Mouse (Mus musculus) adrenal gland, adult 18-20 months (tissue): ENCODE results near the gene Nsun2. TPM values are rescaled to one million over a fixed set of nuclear protein-coding genes. Genes with fewer than 3 reads are reported as not detected.
A peak's percentile ranks its signal among the peaks of the same experiment; 100 is the strongest.

Source experiments
- DNase-seq, 2 experiments: peaks; one replicate each; pipeline ENCODE4 v3.0.0; 2021 to 2022; ENCODE audit warnings: low spot score in 2 of 2
- long read RNA-seq, 2 experiments: library from polyadenylated mRNA; stranded (forward); transcript quantifications; one replicate each; pipeline ENCODE4 v2.0.0; 2021
- total RNA-seq, 2 experiments: library from RNA; stranded (reverse); gene quantifications; 1 replicate in 1 of 2; 2 replicates in 1 of 2; pipeline ENCODE4 v1.2.3; 2021

The Nsun2 gene
- total RNA-seq = 10 to 100 TPM; 77.3 to 85.7 TPM
- long read RNA-seq, experiment 1, full-length matches to known transcripts = 115 of 130 reads
- long read RNA-seq, experiment 1, partial matches to known transcripts = 4 of 130 reads
- long read RNA-seq, experiment 1, other reads (novel, unspliced or antisense) = 11 of 130 reads
- long read RNA-seq, experiment 2, full-length matches to known transcripts = 227 of 265 reads
- long read RNA-seq, experiment 2, partial matches to known transcripts = 31 of 265 reads
- long read RNA-seq, experiment 2, other reads (novel, unspliced or antisense) = 7 of 265 reads

GRCm38 (mm10) chr13:69533405-69534333 lies at the start of gene Nsun2:
Nsun2 (plus strand) TSS chr13:69533746.
- DNase-seq = peak; percentile 58 to 69

- no peak for DNase-seq
Measured at GRCm38 (mm10) chr13:69485326-69485725, 48.2 kb upstream of the Nsun2 start.

DNA sequence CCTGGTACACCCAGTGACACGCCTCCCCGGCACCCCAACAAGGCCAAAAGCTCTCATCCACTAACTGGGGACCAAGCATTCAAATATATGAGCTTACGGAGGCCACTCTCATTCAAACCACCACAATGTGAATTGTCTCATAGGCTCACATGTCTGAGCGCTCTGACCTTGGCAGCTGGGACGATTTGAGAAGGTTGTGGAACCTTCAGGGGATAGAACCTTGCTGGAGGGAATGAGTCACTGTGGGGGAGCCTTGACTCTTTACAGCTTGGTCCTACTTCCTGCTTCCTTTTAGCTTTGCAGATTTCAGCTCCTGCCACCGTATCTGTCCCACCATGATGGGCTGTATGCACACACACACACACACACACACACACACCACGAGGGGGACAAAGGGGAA lies 47.7 kb upstream of the Nsun2 start:
- DNase-seq = no peak

GRCm38 (mm10) chr13:69487108-69487507 lies 46.4 kb upstream of the Nsun2 start:
- peak in 1 of 2 experiments; percentile 9 for DNase-seq

- peak in 1 of 2 experiments; percentile 20 for DNase-seq
Measured at GRCm38 (mm10) chr13:69487611-69488275, 45.8 kb upstream of the Nsun2 start.

DNA sequence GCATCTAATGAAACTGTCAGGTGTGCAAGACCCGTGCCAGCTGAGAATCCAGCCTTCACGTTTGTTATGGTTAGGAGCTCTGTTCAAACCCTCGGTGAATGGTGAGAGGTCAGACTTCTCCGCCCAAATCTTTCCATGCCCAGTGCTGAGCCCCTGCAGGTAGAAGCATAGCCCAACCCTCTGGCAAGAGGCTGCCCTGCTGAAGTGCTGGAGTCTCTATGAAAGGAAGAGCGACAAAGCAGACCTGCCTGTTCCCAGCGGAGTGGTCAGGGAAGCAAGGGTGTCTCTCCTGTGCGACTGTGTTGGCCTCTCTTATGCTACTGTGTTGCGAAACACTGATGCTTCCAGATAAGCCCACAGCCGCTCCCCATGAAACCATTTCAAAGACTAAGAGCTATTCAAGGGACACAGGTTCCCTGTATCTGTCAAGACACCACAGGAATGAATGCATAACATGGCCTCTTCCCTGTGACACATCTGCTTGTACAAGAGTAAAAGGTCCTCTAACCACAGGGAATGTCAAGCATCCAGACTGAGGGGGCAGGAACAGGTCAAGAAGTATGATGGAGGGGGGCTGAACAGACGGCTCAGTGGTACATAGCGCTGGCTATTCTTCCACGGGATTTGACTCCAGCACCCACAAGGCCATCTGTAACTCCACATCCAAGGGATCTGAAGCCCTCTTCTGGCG lies 44.8 kb upstream of the Nsun2 start:
- peak in 1 of 2 experiments; percentile 13 for DNase-seq

DNA sequence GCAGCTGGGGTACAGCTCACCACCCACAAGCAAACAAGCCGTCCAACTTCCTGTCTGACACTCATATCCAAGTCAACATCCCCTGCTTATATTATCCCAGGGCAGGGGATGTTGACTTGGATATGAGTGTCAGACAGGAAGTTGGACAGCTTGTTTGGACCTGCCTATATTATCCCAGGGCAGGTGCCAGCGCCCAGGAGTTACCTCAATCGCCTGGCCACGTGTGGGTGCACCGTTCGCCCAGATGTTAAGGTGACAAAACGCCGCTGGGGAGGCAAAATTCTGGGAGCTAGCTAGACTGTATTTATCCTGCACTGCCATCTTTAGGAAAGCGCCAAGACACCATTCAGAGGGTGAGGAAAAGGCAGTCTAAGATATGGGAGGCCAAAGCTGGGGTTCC lies 43.8 kb upstream of the Nsun2 start:
- no peak for DNase-seq

GRCm38 (mm10) chr13:69492876-69493463 lies 40.6 kb upstream of the Nsun2 start:
- DNase-seq = peak in 1 of 2 experiments; percentile 55

GRCm38 (mm10) chr13:69498276-69498675 lies 35.3 kb upstream of the Nsun2 start:
- DNase-seq = no peak

DNA sequence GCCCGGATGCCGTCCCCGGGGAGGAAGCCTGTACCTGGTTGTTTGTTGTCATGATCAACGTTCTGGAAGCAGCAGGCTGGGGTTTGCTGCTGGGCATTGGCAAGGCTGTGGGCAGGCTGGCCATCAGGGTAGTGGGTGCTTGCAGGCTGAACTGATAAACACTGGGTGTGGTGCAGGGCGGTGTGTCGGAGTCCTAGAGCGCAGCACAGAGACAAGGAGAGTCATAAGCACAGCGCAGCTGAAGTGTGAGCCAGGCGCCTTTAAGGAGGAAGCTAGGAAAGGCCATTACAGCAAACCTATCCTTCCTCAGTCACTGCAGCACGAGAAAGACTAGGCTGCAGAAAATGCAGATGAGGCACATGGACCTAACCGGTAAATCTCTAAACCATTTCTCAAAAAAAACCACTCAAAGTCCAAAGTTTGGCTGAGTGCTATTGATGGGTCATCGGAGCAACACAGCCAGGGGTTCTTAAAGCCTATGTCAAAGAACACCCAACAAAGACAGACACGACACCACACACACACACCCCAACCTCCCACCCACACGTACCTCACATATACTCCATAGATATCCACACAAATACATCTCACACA lies 31.3 kb upstream of the Nsun2 start:
- no peak for DNase-seq

GRCm38 (mm10) chr13:69502863-69503262 lies 30.7 kb upstream of the Nsun2 start:
- DNase-seq = no peak

- no peak for DNase-seq
Measured at GRCm38 (mm10) chr13:69506341-69507086, 27.0 kb upstream of the Nsun2 start.

DNA sequence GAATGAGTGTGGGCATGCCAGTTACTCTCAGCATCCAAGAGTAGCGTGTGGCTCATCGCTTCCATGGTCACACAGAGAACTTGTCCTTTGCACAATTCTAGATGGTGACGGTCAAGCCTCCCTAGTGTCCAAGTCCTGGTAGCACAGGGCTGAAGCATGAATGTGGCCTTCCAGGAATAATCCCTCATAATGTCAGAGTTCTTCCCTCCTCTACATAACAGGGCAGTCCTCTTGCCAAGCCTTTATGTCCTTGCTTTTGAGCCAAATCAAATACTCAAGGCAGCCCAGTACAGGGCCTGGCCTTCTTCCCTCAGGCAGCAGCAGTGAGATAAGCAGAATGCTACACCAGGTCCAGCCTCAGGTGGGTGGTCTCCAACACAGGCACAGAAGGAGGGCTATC lies 25.9 kb upstream of the Nsun2 start:
- DNase-seq = peak in 1 of 2 experiments; percentile 33

GRCm38 (mm10) chr13:69509391-69510244 lies 23.9 kb upstream of the Nsun2 start:
- DNase-seq = peak in 1 of 2 experiments; percentile 16

DNA sequence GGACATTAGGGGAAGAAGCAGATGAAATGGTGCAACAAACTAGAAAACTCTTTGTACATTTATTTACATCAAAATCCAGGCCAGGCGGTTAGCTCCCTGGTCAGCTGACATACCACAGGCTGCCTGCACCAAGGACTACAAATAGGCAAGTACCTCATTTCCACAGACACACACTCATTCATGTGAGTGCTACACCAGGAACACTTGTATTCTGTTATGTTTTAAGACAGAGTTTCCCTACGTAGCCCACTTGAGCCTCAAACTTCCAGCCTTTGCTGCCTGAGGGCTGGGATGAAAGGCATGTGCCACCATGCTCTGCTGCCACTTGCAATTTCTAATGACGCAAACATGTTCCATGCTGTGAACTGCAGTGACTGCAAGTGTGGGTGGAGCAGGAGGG lies 18.5 kb upstream of the Nsun2 start:
- no peak for DNase-seq

DNA sequence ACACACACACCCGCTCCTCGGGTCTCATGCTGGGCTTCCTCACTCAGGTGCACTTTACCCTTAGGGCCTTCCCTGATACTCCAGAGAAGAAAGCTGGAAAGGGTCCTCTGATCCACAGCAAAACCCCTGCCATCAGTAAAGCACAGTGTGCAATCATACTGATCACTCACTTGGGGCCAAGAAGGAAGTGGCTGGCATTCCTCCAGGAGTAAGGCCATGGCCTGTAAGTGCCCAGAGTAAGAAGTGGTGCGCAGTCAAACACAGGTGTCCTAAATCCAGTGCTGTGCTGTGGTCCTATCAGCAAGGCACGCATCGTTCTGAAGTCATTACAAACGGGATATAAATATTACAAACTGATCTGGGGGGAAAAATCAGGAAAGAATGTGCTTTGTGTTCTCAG lies 16.1 kb upstream of the Nsun2 start:
- no peak for DNase-seq

DNA sequence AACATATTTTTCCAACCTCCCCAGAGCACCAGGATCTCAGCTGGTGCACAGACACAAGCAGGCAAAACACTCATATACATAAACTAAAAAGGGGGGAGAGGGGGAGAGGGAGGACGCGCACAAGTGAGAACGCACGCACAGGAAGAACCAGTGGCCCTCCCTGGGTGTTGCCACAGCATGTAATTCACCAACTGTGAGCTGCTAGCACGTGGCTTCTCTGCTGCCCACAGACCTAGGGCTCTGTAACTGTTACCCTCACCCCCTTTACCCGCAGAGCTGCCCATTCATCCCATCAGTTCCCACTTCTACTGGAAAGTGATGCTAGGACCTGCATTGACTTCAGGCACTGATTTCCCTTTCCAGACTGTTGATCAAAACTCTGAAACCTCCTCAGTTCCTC lies 14.4 kb upstream of the Nsun2 start:
- DNase-seq = no peak

DNA sequence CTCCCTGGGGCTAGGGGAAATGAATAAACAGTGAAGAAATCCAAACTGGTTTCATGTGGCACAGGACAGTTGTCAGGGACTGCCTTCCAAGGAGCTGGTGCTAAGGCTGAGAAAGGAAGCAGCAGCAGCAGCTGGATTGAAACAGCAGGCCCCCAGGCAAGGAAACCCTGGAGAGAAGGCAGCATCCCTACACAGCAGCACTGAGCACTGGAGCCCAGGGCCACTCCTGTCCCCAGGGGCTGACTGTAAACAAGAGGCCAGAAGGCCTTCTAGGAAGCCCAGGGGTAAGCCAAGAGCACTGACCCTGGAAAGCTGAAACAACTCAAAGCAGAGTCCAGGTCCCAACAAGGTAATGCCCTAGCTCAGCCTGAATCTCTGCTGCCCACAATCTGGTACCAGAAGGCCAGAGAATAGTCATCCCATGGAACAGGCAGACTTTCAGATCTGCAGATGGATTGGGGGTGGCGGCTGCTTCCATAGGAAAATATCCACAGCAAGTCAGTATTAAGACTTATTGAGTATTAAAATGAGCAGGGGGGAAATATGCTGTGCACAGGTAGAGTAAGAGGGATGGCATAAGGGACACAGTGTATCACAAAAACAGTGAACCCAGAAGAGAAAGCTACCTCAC lies 11.3 kb upstream of the Nsun2 start:
- DNase-seq = no peak
